Mouse (Mus musculus): ENCODE data around the gene Morn4. TPM values are rescaled to one million over a fixed set of nuclear protein-coding genes. Genes with fewer than 3 reads are reported as not detected.

The Morn4 gene
- polyA plus RNA-seq, 1 experiment from 2014 or later = 42.8 TPM

GRCm38 (mm10) chr19:42080469-42080868, 5.7 kb downstream of the Morn4 start:
- Histone ChIP-seq H3K4me3 (ENCODE audit: low read depth, low read length) (no peak overlapping the region), H3K9ac (replicated peaks; ENCODE audit: low read length) (no peak overlapping the region), H3K4me2 (ENCODE audit: low read depth, low read length) (no peak overlapping the region), H3K36me3 (replicated peaks; ENCODE audit: control insufficient read depth, insufficient read depth, low read depth, low read length) (no peaks in the 10 kb centered on the region), H3K4me1 (ENCODE audit: control insufficient read depth, insufficient read depth, low read length) (no peaks in the 10 kb centered on the region), H3K27ac (replicated peaks; ENCODE audit: low read depth, low read length) (no peak overlapping the region), H3K27me3 (ENCODE audit: control insufficient read depth, insufficient read depth, low read length) (no peaks in the 10 kb centered on the region), H3K9me3 (replicated peaks; ENCODE audit: control insufficient read depth, low read length) (no peaks in the 10 kb centered on the region)
- WGBS = 84% methylated on average over 11 of the region's 11 CpGs
- DNase-seq (ENCODE audit: low spot score) (no peak), ATAC-seq (replicated peaks; ENCODE audit: insufficient number of reproducible peaks, low FRiP score, low TSS enrichment, low read depth) (no peak)

DNA sequence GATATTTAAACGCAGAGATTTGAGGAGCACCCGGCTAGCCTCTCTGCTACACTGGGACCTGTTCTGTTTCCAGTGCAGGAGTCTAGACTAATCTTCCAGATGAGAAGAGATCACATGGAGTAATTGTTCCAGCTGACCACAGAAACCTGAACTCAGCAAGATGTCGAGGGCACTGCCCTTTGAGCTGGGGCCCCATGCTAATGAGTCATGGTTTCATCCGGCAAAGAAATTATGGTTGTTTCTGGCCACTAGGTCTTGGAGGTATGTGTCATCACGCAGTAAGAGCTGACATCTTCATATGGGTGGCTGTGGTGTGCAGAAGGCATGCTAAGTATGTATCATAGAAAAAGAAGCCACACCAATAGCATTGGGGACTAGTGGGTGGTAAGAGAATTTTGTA, 6.2 kb downstream of the Morn4 start:
- ATAC-seq (replicated peaks; ENCODE audit: insufficient number of reproducible peaks, low FRiP score, low TSS enrichment, low read depth) (no peak), DNase-seq (ENCODE audit: low spot score) (no peak)
- H3K36me3 ChIP-seq (replicated peaks; ENCODE audit: control insufficient read depth, insufficient read depth, low read depth, low read length) = no peaks in the 10 kb centered on the region
- H3K4me3 ChIP-seq (ENCODE audit: low read depth, low read length) = no peak overlapping the region
- no peaks in the 10 kb centered on the region for H3K9me3 ChIP-seq (replicated peaks; ENCODE audit: control insufficient read depth, low read length)
- no peaks in the 10 kb centered on the region for H3K4me1 ChIP-seq (ENCODE audit: control insufficient read depth, insufficient read depth, low read length)
- no peaks in the 10 kb centered on the region for H3K27me3 ChIP-seq (ENCODE audit: control insufficient read depth, insufficient read depth, low read length)
- H3K9ac ChIP-seq (replicated peaks; ENCODE audit: low read length) = no peak overlapping the region
- WGBS = 76% methylated on average over 5 of the region's 5 CpGs
- no peak overlapping the region for H3K27ac ChIP-seq (replicated peaks; ENCODE audit: low read depth, low read length)
- no peak overlapping the region for H3K4me2 ChIP-seq (ENCODE audit: low read depth, low read length)

DNA sequence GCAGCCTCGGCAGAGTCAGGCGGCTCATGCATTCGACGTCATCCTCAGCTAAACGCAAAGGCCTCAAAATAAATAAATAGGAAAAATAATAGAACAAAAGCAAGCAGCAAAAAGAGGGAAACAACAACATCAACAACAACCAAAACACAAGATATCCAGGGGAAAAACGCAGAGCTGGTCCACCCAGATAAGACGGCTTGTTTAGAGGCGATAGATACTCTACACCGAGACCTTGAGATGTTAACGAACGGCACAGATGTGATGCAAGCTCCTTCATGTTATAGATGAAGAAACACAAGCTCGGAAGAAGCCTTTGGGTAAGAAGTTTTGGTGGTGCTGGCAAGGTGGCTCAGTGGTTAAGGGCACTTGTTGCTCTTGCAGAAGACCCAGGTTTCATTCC, 7.2 kb downstream of the Morn4 start:
- Histone ChIP-seq H3K27me3 (ENCODE audit: control insufficient read depth, insufficient read depth, low read length) (no peaks in the 10 kb centered on the region), H3K27ac (replicated peaks; ENCODE audit: low read depth, low read length) (no peak overlapping the region), H3K4me1 (ENCODE audit: control insufficient read depth, insufficient read depth, low read length) (no peaks in the 10 kb centered on the region), H3K36me3 (replicated peaks; ENCODE audit: control insufficient read depth, insufficient read depth, low read depth, low read length) (no peaks in the 10 kb centered on the region), H3K9me3 (replicated peaks; ENCODE audit: control insufficient read depth, low read length) (no peaks in the 10 kb centered on the region), H3K4me2 (ENCODE audit: low read depth, low read length) (no peak overlapping the region), H3K9ac (replicated peaks; ENCODE audit: low read length) (no peak overlapping the region), H3K4me3 (ENCODE audit: low read depth, low read length) (no peak overlapping the region)
- DNase-seq (ENCODE audit: low spot score) (no peak), ATAC-seq (replicated peaks; ENCODE audit: insufficient number of reproducible peaks, low FRiP score, low TSS enrichment, low read depth) (no peak)
- 93% methylated on average over 12 of the region's 12 CpGs for WGBS

DNA sequence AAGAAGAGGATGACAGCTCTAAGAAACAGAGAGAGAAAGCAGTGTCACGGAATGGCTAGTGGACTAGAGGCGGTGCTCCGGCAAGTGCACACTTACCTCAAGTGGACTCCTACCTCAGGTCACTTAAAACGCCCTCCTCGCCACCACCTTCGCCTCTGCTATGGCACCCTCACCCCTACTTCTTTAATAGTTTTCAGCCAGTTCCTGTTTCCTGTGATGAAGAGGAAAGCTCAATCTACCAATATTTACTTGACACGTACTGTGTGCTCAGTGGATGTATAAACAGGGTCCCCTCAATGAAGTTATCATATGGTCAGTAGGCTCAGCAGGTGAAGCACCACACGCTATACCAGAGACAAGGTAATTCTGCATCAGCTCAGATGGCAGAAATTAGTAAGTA, 7.6 kb downstream of the Morn4 start:
- no peaks in the 10 kb centered on the region for H3K27me3 ChIP-seq (ENCODE audit: control insufficient read depth, insufficient read depth, low read length)
- H3K9ac ChIP-seq (replicated peaks; ENCODE audit: low read length) = no peak overlapping the region
- 93% methylated on average over 8 of the region's 8 CpGs for WGBS
- H3K9me3 ChIP-seq (replicated peaks; ENCODE audit: control insufficient read depth, low read length) = no peaks in the 10 kb centered on the region
- no peak overlapping the region for H3K27ac ChIP-seq (replicated peaks; ENCODE audit: low read depth, low read length)
- no peaks in the 10 kb centered on the region for H3K4me1 ChIP-seq (ENCODE audit: control insufficient read depth, insufficient read depth, low read length)
- H3K4me3 ChIP-seq (ENCODE audit: low read depth, low read length) = no peak overlapping the region
- H3K4me2 ChIP-seq (ENCODE audit: low read depth, low read length) = no peak overlapping the region
- no peak for ATAC-seq (replicated peaks; ENCODE audit: insufficient number of reproducible peaks, low FRiP score, low TSS enrichment, low read depth)
- H3K36me3 ChIP-seq (replicated peaks; ENCODE audit: control insufficient read depth, insufficient read depth, low read depth, low read length) = no peaks in the 10 kb centered on the region
- no peak for DNase-seq (ENCODE audit: low spot score)

DNA sequence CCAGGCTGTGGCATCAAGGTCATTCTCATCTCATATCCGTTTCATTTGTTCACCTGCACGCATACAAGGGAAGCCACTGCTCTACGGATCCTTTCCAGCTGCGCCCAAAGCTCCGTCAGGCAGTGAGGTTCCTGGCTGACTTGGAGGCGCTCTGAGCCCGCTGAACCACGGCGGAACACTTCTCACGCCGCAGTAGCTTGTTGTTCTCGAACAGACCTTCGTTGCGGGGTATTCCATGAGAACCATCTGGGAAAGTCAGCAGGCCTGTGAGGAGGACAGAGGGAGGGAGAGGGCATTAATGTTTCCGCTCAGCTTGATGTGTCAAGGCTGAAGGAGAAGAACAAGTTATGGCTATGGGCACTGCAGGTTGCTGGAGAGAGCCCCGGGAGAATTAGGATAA, 10.2 kb downstream of the Morn4 start:
- Histone ChIP-seq H3K4me2 (ENCODE audit: low read depth, low read length) (no peak overlapping the region), H3K4me3 (ENCODE audit: low read depth, low read length) (no peak overlapping the region), H3K9me3 (replicated peaks; ENCODE audit: control insufficient read depth, low read length) (no peaks in the 10 kb centered on the region), H3K27me3 (ENCODE audit: control insufficient read depth, insufficient read depth, low read length) (no peaks in the 10 kb centered on the region), H3K4me1 (ENCODE audit: control insufficient read depth, insufficient read depth, low read length) (no peaks in the 10 kb centered on the region), H3K9ac (replicated peaks; ENCODE audit: low read length) (no peak overlapping the region), H3K27ac (replicated peaks; ENCODE audit: low read depth, low read length) (no peak overlapping the region), H3K36me3 (replicated peaks; ENCODE audit: control insufficient read depth, insufficient read depth, low read depth, low read length) (no peaks in the 10 kb centered on the region)
- DNase-seq (ENCODE audit: low spot score) (no peak), ATAC-seq (replicated peaks; ENCODE audit: insufficient number of reproducible peaks, low FRiP score, low TSS enrichment, low read depth) (no peak)
- WGBS = 90% methylated on average over 16 of the region's 16 CpGs

- no peaks in the 10 kb centered on the region for H3K4me1 ChIP-seq (ENCODE audit: control insufficient read depth, insufficient read depth, low read length)
- no peaks in the 10 kb centered on the region for H3K36me3 ChIP-seq (replicated peaks; ENCODE audit: control insufficient read depth, insufficient read depth, low read depth, low read length)
- DNase-seq (ENCODE audit: low spot score) = no peak
- H3K27ac ChIP-seq (replicated peaks; ENCODE audit: low read depth, low read length) = no peak overlapping the region
- ATAC-seq (replicated peaks; ENCODE audit: insufficient number of reproducible peaks, low FRiP score, low TSS enrichment, low read depth) = no peak
- no peak overlapping the region for H3K4me2 ChIP-seq (ENCODE audit: low read depth, low read length)
- no peak overlapping the region for H3K9ac ChIP-seq (replicated peaks; ENCODE audit: low read length)
- no peak overlapping the region for H3K4me3 ChIP-seq (ENCODE audit: low read depth, low read length)
- 71% methylated on average over 2 of the region's 2 CpGs for WGBS
- no peaks in the 10 kb centered on the region for H3K27me3 ChIP-seq (ENCODE audit: control insufficient read depth, insufficient read depth, low read length)
- H3K9me3 ChIP-seq (replicated peaks; ENCODE audit: control insufficient read depth, low read length) = no peaks in the 10 kb centered on the region
Measured at GRCm38 (mm10) chr19:42075051-42075450, 11.1 kb downstream of the Morn4 start.

GRCm38 (mm10) chr19:42072802-42073201, 13.4 kb downstream of the Morn4 start:
- Histone ChIP-seq H3K36me3 (replicated peaks; ENCODE audit: control insufficient read depth, insufficient read depth, low read depth, low read length) (no peaks in the 10 kb centered on the region), H3K4me2 (ENCODE audit: low read depth, low read length) (no peak overlapping the region), H3K4me3 (ENCODE audit: low read depth, low read length) (no peak overlapping the region), H3K27me3 (ENCODE audit: control insufficient read depth, insufficient read depth, low read length) (no peaks in the 10 kb centered on the region), H3K9ac (replicated peaks; ENCODE audit: low read length) (no peak overlapping the region), H3K4me1 (ENCODE audit: control insufficient read depth, insufficient read depth, low read length) (no peaks in the 10 kb centered on the region), H3K27ac (replicated peaks; ENCODE audit: low read depth, low read length) (no peak overlapping the region), H3K9me3 (replicated peaks; ENCODE audit: control insufficient read depth, low read length) (no peaks in the 10 kb centered on the region)
- peak; percentile 3 for DNase-seq (ENCODE audit: low spot score)
- ATAC-seq (replicated peaks; ENCODE audit: insufficient number of reproducible peaks, low FRiP score, low TSS enrichment, low read depth) = no peak
- 85% methylated on average over 7 of the region's 7 CpGs for WGBS

DNA sequence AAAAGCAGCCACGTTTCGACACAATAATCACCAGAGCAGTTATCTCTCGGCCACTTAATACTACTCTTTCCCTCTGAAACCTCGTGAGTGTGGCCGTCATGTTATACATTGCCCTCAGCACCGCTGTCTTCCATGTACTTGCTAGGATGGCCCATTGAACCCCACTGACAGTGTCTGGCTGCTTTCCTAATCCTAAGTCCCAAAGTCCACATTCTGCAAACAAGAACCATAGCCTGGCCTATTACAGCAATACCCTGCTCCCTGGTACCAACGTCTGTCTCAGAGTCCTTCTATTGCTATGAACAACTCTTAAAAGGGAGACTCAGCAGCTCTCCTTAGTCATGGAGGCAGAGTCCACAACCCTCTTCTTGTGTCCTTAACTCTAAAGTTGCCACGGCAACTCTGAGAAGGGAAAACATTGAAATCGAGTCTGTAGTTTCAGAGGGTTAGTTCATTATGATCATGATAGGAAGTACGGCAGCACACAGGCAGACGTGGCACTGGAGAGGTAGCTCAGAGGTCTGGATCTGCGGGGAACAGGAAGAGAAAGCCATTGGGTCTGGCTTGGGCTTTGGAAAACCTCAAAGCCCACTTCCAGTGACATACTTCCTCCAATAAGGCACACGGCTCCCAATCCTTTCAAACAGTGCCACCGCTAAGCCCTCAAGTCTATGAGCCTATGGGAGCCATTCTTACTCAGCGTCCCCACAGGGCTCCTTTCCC, 14.1 kb downstream of the Morn4 start:
- Histone ChIP-seq H3K4me3 (ENCODE audit: low read depth, low read length) (no peak overlapping the region), H3K9me3 (replicated peaks; ENCODE audit: control insufficient read depth, low read length) (no peaks in the 10 kb centered on the region), H3K27me3 (ENCODE audit: control insufficient read depth, insufficient read depth, low read length) (no peaks in the 10 kb centered on the region), H3K27ac (replicated peaks; ENCODE audit: low read depth, low read length) (no peak overlapping the region), H3K36me3 (replicated peaks; ENCODE audit: control insufficient read depth, insufficient read depth, low read depth, low read length) (no peaks in the 10 kb centered on the region), H3K4me1 (ENCODE audit: control insufficient read depth, insufficient read depth, low read length) (no peaks in the 10 kb centered on the region), H3K9ac (replicated peaks; ENCODE audit: low read length) (no peak overlapping the region), H3K4me2 (ENCODE audit: low read depth, low read length) (no peak overlapping the region)
- ATAC-seq (replicated peaks; ENCODE audit: insufficient number of reproducible peaks, low FRiP score, low TSS enrichment, low read depth) = no peak
- WGBS = 83% methylated on average over 15 of the region's 15 CpGs
- no peak for DNase-seq (ENCODE audit: low spot score)
